24 mouse cellular contexts compared by ENCODE assay signal in the genomic region with DNA sequence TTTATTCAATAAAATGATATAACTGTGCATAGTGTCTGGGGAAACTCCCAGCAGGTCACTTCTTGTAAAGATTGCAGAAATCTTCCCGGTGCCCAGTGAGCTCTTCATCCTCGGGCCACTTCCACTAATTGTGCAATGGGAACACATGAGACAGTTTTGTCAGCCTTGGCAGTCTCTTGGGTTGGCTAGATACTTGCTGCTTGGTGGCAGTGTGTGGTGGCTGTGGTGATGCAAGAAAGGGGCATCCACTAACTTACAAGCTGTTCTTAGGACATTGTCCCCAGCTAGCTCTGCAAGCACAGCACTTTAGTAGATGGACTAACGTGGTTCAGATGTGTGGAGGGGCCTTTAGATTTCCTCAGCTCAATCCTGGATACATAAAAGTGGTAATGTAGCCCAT. TPM values are rescaled to one million over a fixed set of nuclear protein-coding genes. Genes with fewer than 3 reads are reported as not detected.
DNase-seq lines count a peak whose midpoint lies in the region; ATAC-seq and TF ChIP-seq lines count a peak whose summit lies in the region.
"Had no signal": no experiment of that assay in that cellular context is flagged by ENCODE, and none has a peak within 500 bp of the region (broad histone marks: within the 10 kb centered on the region; RNA-seq: fewer than 3 reads in every experiment).

No protein-coding gene starts in this region.

- H3K4me2 ChIP-seq in lung, postnatal 0 days (replicated peaks; ENCODE audit: low read depth, low read length): no peak overlapping the region
- H3K4me2 ChIP-seq in intestine, embryonic 15.5 days (replicated peaks): no peak overlapping the region
- H3K4me2 ChIP-seq: embryonic facial prominence, embryonic 15.5 days; limb, embryonic 15.5 days; lung, embryonic 14.5 days had no signal

- WGBS in lung, postnatal 0 days: 48% methylated on average over 3 of the region's 3 CpGs
- WGBS in intestine, embryonic 15.5 days: 80% methylated on average over 3 of the region's 3 CpGs

- peak; percentile 53 for ATAC-seq in lung, postnatal 0 days
- no peak for ATAC-seq in intestine, embryonic 15.5 days
- ATAC-seq: hindbrain, embryonic 16.5 days had no signal

- peak; percentile 36 for DNase-seq in lung, postnatal 0 days (ENCODE audit: low spot score)
- no peak for DNase-seq in lung, postnatal 4 days
- peak; percentile 64 for DNase-seq in adrenal gland, postnatal 14 days
- peak; percentile 93 for DNase-seq in gonadal fat pad, adult 2 months (ENCODE audit: low read depth)
- DNase-seq in skeletal muscle tissue, adult 2 months (ENCODE audit: low read depth, low spot score): peak; percentile 44
- no peak for DNase-seq in kidney, adult 11 months
- DNase-seq: cerebellum, adult 9-11 months; heart, postnatal 4 days; kidney, adult 18-20 months; kidney, postnatal 36 days; lung, embryonic 14.5 days had no signal

- no peaks in the 10 kb centered on the region; the same call in 1 of the 2 replicates for H3K4me1 ChIP-seq in lung, postnatal 0 days (ENCODE audit: insufficient read depth, low read depth, low read length)
- H3K4me1 ChIP-seq in intestine, embryonic 15.5 days (replicated peaks): no peaks in the 10 kb centered on the region
- H3K4me1 ChIP-seq: embryonic facial prominence, embryonic 15.5 days; limb, embryonic 15.5 days had no signal

- no peaks in the 10 kb centered on the region for H3K9me3 ChIP-seq in lung, postnatal 0 days (ENCODE audit: low read length)
- H3K9me3 ChIP-seq in intestine, embryonic 15.5 days: no peaks in the 10 kb centered on the region
- H3K9me3 ChIP-seq: embryonic facial prominence, embryonic 15.5 days; limb, embryonic 15.5 days; midbrain, embryonic 10.5 days had no signal

- H3K27me3 ChIP-seq in lung, postnatal 0 days (replicated peaks; ENCODE audit: insufficient read depth, low read length): no peaks in the 10 kb centered on the region
- H3K27me3 ChIP-seq in intestine, embryonic 15.5 days (replicated peaks): no peaks in the 10 kb centered on the region
- H3K27me3 ChIP-seq: embryonic facial prominence, embryonic 15.5 days; limb, embryonic 15.5 days had no signal

- no peak overlapping the region for H3K4me3 ChIP-seq in lung, postnatal 0 days (ENCODE audit: low read depth, low read length)
- no peak overlapping the region for H3K4me3 ChIP-seq in intestine, embryonic 15.5 days (replicated peaks)
- H3K4me3 ChIP-seq: embryonic facial prominence, embryonic 15.5 days; limb, embryonic 15.5 days; midbrain, embryonic 10.5 days had no signal

- no peaks in the 10 kb centered on the region for H3K36me3 ChIP-seq in lung, postnatal 0 days (ENCODE audit: insufficient read depth, low read length)
- H3K36me3 ChIP-seq in intestine, embryonic 15.5 days: no peaks in the 10 kb centered on the region
- H3K36me3 ChIP-seq: embryonic facial prominence, embryonic 15.5 days; limb, embryonic 15.5 days; midbrain, embryonic 10.5 days had no signal

- no peak for TF ChIP-seq CTCF in lung, postnatal 0 days (IDR thresholded peaks at IDR 0.05)

- TF ChIP-seq EP300 in lung, postnatal 0 days (IDR thresholded peaks at IDR 0.05): no peak

- H3K27ac ChIP-seq in lung, postnatal 0 days (ENCODE audit: low read length): no peak overlapping the region
- no peak overlapping the region for H3K27ac ChIP-seq in intestine, embryonic 15.5 days
- H3K27ac ChIP-seq: embryonic facial prominence, embryonic 15.5 days; limb, embryonic 15.5 days; midbrain, embryonic 10.5 days had no signal

- no peak overlapping the region for H3K9ac ChIP-seq in lung, postnatal 0 days (replicated peaks; ENCODE audit: low read depth)
- no peak overlapping the region for H3K9ac ChIP-seq in intestine, embryonic 15.5 days
- H3K9ac ChIP-seq: embryonic facial prominence, embryonic 15.5 days; limb, embryonic 15.5 days; lung, embryonic 14.5 days had no signal

RNA-seq across cellular contexts. Expression of gene Saa1, which starts 3.0 kb away (rescaled TPM):
- polyA plus RNA-seq in lung, postnatal 0 days (2015; fragmentation: Nextera tagmentation; extraction: Ambion mirVana): 0.65 and 0.69 TPM in 2 replicates
- 0.85 TPM in 1 of 2 replicates, not detected in the other for total RNA-seq in adrenal gland, postnatal 14 days (2021)
- 0.23 TPM in 1 of 2 replicates, not detected in the other for polyA plus RNA-seq in gonadal fat pad, adult 2 months (2012; rRNA removed)
- 0.42 and 0.77 TPM in 2 replicates for polyA plus RNA-seq in intestine, embryonic 15.5 days (2015; fragmentation: Nextera tagmentation; extraction: Ambion mirVana)
- total RNA-seq: adrenal gland, adult 18-20 months; heart, postnatal 4 days; layer of hippocampus, postnatal 10 days; left cerebral cortex, postnatal 25 days; MEL had no signal
- polyA plus RNA-seq: embryonic facial prominence, embryonic 15.5 days; forebrain, embryonic 11.5 days; heart, embryonic 14.5 days; lung, embryonic 14.5 days; neural tube, embryonic 14.5 days had no signal

RNA-seq across cellular contexts. Expression of gene Saa2, which starts 5.8 kb away (rescaled TPM):
- polyA plus RNA-seq in lung, postnatal 0 days (2015; fragmentation: Nextera tagmentation; extraction: Ambion mirVana): 1.0 TPM in 1 of 2 replicates, not detected in the other
- total RNA-seq in adrenal gland, postnatal 14 days (2021): 0.63 TPM in 1 of 2 replicates, not detected in the other
- polyA plus RNA-seq in gonadal fat pad, adult 2 months (2012; rRNA removed): not detected in 2 replicates
- 0.30 TPM in 1 of 2 replicates, not detected in the other for polyA plus RNA-seq in intestine, embryonic 15.5 days (2015; fragmentation: Nextera tagmentation; extraction: Ambion mirVana)
- total RNA-seq: adrenal gland, adult 18-20 months; heart, postnatal 4 days; layer of hippocampus, postnatal 10 days; left cerebral cortex, postnatal 25 days; MEL had no signal
- polyA plus RNA-seq: embryonic facial prominence, embryonic 15.5 days; forebrain, embryonic 11.5 days; heart, embryonic 14.5 days; lung, embryonic 14.5 days; neural tube, embryonic 14.5 days; stomach, embryonic 14.5 days had no signal

RNA-seq across cellular contexts. Expression of gene Saa4, which starts 13.4 kb away (rescaled TPM):
- polyA plus RNA-seq in lung, postnatal 0 days (2015; fragmentation: Nextera tagmentation; extraction: Ambion mirVana): not detected in 2 replicates
- 1.3 and 16.7 TPM in 2 replicates for total RNA-seq in adrenal gland, postnatal 14 days (2021)
- 0.04 TPM in 1 of 2 replicates, not detected in the other for polyA plus RNA-seq in gonadal fat pad, adult 2 months (2012; rRNA removed)
- 0.06 and 0.10 TPM in 2 replicates for polyA plus RNA-seq in intestine, embryonic 15.5 days (2015; fragmentation: Nextera tagmentation; extraction: Ambion mirVana)
- total RNA-seq: adrenal gland, adult 18-20 months; heart, postnatal 4 days; layer of hippocampus, postnatal 10 days; left cerebral cortex, postnatal 25 days; MEL had no signal
- polyA plus RNA-seq: embryonic facial prominence, embryonic 15.5 days; forebrain, embryonic 11.5 days; heart, embryonic 14.5 days; hindbrain, embryonic 16.5 days; limb, embryonic 15.5 days; lung, embryonic 14.5 days; midbrain, embryonic 10.5 days; neural tube, embryonic 14.5 days; stomach, embryonic 14.5 days had no signal

RNA-seq across cellular contexts. Expression of gene Saa3, which starts 30.3 kb away (rescaled TPM):
- 34.2 and 98.7 TPM in 2 replicates for polyA plus RNA-seq in lung, postnatal 0 days (2015; fragmentation: Nextera tagmentation; extraction: Ambion mirVana)
- total RNA-seq in adrenal gland, postnatal 14 days (2021): 1.4 TPM in 2 replicates
- polyA plus RNA-seq in gonadal fat pad, adult 2 months (2012; rRNA removed): 7.1 and 9.3 TPM in 2 replicates
- polyA plus RNA-seq in intestine, embryonic 15.5 days (2015; fragmentation: Nextera tagmentation; extraction: Ambion mirVana): 0.88 and 1.0 TPM in 2 replicates
- total RNA-seq: heart, postnatal 4 days had no signal
- polyA plus RNA-seq: forebrain, embryonic 11.5 days; heart, embryonic 14.5 days; midbrain, embryonic 10.5 days; stomach, embryonic 14.5 days had no signal

RNA-seq across cellular contexts. Expression of gene Saal1, which starts 35.3 kb away (rescaled TPM):
- polyA plus RNA-seq in lung, postnatal 0 days (2015; fragmentation: Nextera tagmentation; extraction: Ambion mirVana): 9.5 and 11.1 TPM in 2 replicates
- 8.3 and 9.9 TPM in 2 replicates for total RNA-seq in adrenal gland, postnatal 14 days (2021)
- 4.3 and 5.4 TPM in 2 replicates for polyA plus RNA-seq in gonadal fat pad, adult 2 months (2012; rRNA removed)
- 24.6 and 26.9 TPM in 2 replicates for polyA plus RNA-seq in intestine, embryonic 15.5 days (2015; fragmentation: Nextera tagmentation; extraction: Ambion mirVana)

Comparison
In these comparisons a context has a peak if more than half of its experiments do, and no peak if none do; other contexts are left out.
1. DNase-seq: peak in lung, postnatal 0 days (single experiment), adrenal gland, postnatal 14 days (single experiment), gonadal fat pad, adult 2 months (single experiment) and skeletal muscle tissue, adult 2 months (single experiment); none in lung, postnatal 4 days (0 of 2) and kidney, adult 11 months (single experiment).